Mouse (Mus musculus) midbrain, embryonic 13.5 days (tissue): Measurements from ENCODE around the gene Scaf1. TPM values are rescaled to one million over a fixed set of nuclear protein-coding genes. Genes with fewer than 3 reads are reported as not detected.

Source experiments
- ATAC-seq: fragments of 200-750 bp; cut with Nextera tagmentation; 2 replicates; pipeline ENCODE4 v1.8.0; 2017; ENCODE audit warnings: mild to moderate bottlenecking, moderate TSS enrichment, moderate library complexity
- H3K27ac ChIP-seq: fragments of 300-500 bp; sonication (generic); 2 replicates; pipeline ENCODE4 v1.5.1; 2015; ENCODE audit warnings: inconsistent platforms, mild to moderate bottlenecking, moderate library complexity
- H3K27me3 ChIP-seq: fragments of 300-500 bp; sonication (generic); 2 replicates; pipeline ENCODE4 v1.6.1; 2015; ENCODE audit warnings: mild to moderate bottlenecking, inconsistent platforms
- H3K36me3 ChIP-seq: fragments of 300-500 bp; sonication (generic); 2 replicates; pipeline ENCODE4 v1.6.1; 2015; ENCODE audit warnings: mild to moderate bottlenecking, inconsistent platforms
- H3K4me1 ChIP-seq: fragments of 300-500 bp; sonication (generic); replicated peaks from 2 replicates; pipeline ENCODE4 v1.6.1; 2015; ENCODE audit warnings: inconsistent platforms
- H3K4me2 ChIP-seq: fragments of 300-500 bp; sonication (generic); replicated peaks from 2 replicates; pipeline ENCODE4 v1.6.1; 2015; ENCODE audit warnings: moderate library complexity, mild to moderate bottlenecking, inconsistent platforms
- H3K4me3 ChIP-seq: fragments of 300-500 bp; sonication (generic); replicated peaks from 2 replicates; pipeline ENCODE4 v1.5.1; 2015; ENCODE audit warnings: mild to moderate bottlenecking, inconsistent platforms
- H3K9ac ChIP-seq: fragments of 300-500 bp; sonication (generic); replicated peaks from 2 replicates; pipeline ENCODE4 v1.6.1; 2015; ENCODE audit warnings: mild to moderate bottlenecking, inconsistent platforms
- H3K9me3 ChIP-seq: fragments of 300-500 bp; sonication (generic); 2 replicates; pipeline ENCODE4 v1.6.1; 2016; ENCODE audit warnings: mild to moderate bottlenecking, inconsistent platforms
- WGBS: fragments of 180-500 bp; shearing (Covaris S2); methylation state at CpG from one replicate; pipeline ENCODE4 v1.1.7; 2015; 5-methylcytosine and 5-hydroxymethylcytosine counted together
- polyA plus RNA-seq: library from polyadenylated mRNA; unstranded; fragments of >200 nt; fragmentation: Nextera tagmentation; extraction: Ambion mirVana; gene quantifications from 2 replicates; pipeline ENCODE4 v1.2.1, GENCODE M21; 2015

The Scaf1 gene
- polyA plus RNA-seq, 1 experiment from 2014 or later, result 47.7 TPM

- H3K9me3 ChIP-seq, result no peaks in the 10 kb centered on the region
- peaks cover 35% of the 10 kb centered on the region for H3K4me1 ChIP-seq
- peak overlapping the region; percentile 100 for H3K27ac ChIP-seq
- peaks cover 33% of the 10 kb centered on the region for H3K36me3 ChIP-seq
- H3K9ac ChIP-seq, result peak overlapping the region; percentile 97
- H3K27me3 ChIP-seq, result no peaks in the 10 kb centered on the region
- under 1% methylated on average over 38 of the region's 38 CpGs for WGBS
- ATAC-seq, result no peak
- H3K4me3 ChIP-seq, result peak overlapping the region; percentile 99
- peak overlapping the region; percentile 91 for H3K4me2 ChIP-seq
These were observed 36.2 kb upstream of the Scaf1 start for GRCm38 (mm10) chr7:45052181-45052861.

DNA sequence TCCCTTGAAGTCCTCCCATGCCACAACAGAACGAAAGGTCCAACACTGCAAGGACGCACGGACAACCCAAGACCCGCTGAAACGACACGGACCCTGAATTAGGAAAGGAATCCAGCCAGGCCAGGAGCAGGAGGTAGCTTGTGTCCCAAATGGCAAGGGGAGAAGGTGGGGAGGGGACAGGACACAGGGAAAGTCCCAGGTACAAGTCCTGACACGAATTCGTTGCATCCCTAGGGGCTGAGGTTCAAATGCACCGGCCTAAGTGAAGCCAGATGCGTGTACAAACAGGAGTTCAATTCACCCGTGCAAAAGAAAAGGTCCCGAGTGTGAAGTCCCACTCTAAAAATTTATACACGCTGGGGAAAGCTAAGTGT is 35.4 kb upstream of the Scaf1 start:
- Histone ChIP-seq H3K9me3 (no peaks in the 10 kb centered on the region), H3K9ac (peak overlapping the region; percentile 97), H3K27me3 (no peaks in the 10 kb centered on the region), H3K27ac (peak overlapping the region; percentile 100), H3K4me2 (peak overlapping the region; percentile 91), H3K4me1 (peaks cover 35% of the 10 kb centered on the region), H3K36me3 (peaks cover 41% of the 10 kb centered on the region), H3K4me3 (peak overlapping the region; percentile 99)
- WGBS, result 1% methylated on average over 13 of the region's 13 CpGs
- ATAC-seq, result no peak

GRCm38 (mm10) chr7:45050945-45051600 is 34.9 kb upstream of the Scaf1 start:
- Histone ChIP-seq H3K27ac (peak overlapping the region; percentile 100), H3K4me2 (peak overlapping the region; percentile 91), H3K36me3 (peaks cover 46% of the 10 kb centered on the region), H3K9me3 (no peaks in the 10 kb centered on the region), H3K4me3 (peak overlapping the region; percentile 99), H3K4me1 (peaks cover 35% of the 10 kb centered on the region), H3K9ac (peak overlapping the region; percentile 97), H3K27me3 (no peaks in the 10 kb centered on the region)
- ATAC-seq, result peak; percentile 56
- WGBS, result 1% methylated on average over 16 of the region's 16 CpGs

GRCm38 (mm10) chr7:45048923-45049657 is 32.9 kb upstream of the Scaf1 start:
- Histone ChIP-seq H3K27me3 (no peaks in the 10 kb centered on the region), H3K4me1 (peaks cover 30% of the 10 kb centered on the region), H3K4me2 (no peak overlapping the region), H3K9ac (no peak overlapping the region), H3K4me3 (no peak overlapping the region), H3K9me3 (no peaks in the 10 kb centered on the region), H3K36me3 (peaks cover 66% of the 10 kb centered on the region), H3K27ac (no peak overlapping the region)
- 93% methylated on average over 23 of the region's 23 CpGs for WGBS
- ATAC-seq, result no peak

GRCm38 (mm10) chr7:45048001-45048890 is 32.1 kb upstream of the Scaf1 start:
- ATAC-seq, result no peak
- Histone ChIP-seq H3K9me3 (no peaks in the 10 kb centered on the region), H3K4me1 (peaks cover 24% of the 10 kb centered on the region), H3K36me3 (peaks cover 74% of the 10 kb centered on the region), H3K27ac (no peak overlapping the region), H3K4me3 (no peak overlapping the region), H3K27me3 (no peaks in the 10 kb centered on the region), H3K9ac (no peak overlapping the region), H3K4me2 (no peak overlapping the region)
- 94% methylated on average over 38 of the region's 38 CpGs for WGBS

DNA sequence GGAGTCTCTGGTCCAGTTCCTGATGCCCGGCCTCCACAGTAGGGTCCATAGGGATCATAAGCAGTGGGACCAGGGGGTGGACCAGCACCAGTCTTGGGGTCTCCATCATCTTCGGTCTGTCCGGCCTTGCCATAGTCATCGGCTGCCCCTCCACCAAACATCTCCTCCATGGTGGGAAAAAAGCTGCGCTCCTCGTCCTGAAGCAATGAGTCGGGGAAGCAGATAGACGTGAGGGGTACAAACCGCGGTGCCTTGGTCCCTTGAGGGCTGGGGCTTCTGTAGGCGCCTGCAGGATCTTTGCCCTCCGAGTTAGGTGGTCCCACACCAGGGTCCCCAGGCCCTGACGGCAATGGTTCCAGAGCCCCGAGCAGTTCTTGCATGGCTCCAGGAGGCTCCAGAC is 31.3 kb upstream of the Scaf1 start:
- H3K27ac ChIP-seq, result no peak overlapping the region
- 95% methylated on average over 14 of the region's 14 CpGs for WGBS
- no peaks in the 10 kb centered on the region for H3K27me3 ChIP-seq
- peaks cover 82% of the 10 kb centered on the region for H3K36me3 ChIP-seq
- H3K9me3 ChIP-seq, result no peaks in the 10 kb centered on the region
- no peak overlapping the region for H3K4me2 ChIP-seq
- no peak overlapping the region for H3K9ac ChIP-seq
- H3K4me1 ChIP-seq, result peaks cover 24% of the 10 kb centered on the region
- H3K4me3 ChIP-seq, result no peak overlapping the region
- ATAC-seq, result no peak

DNA sequence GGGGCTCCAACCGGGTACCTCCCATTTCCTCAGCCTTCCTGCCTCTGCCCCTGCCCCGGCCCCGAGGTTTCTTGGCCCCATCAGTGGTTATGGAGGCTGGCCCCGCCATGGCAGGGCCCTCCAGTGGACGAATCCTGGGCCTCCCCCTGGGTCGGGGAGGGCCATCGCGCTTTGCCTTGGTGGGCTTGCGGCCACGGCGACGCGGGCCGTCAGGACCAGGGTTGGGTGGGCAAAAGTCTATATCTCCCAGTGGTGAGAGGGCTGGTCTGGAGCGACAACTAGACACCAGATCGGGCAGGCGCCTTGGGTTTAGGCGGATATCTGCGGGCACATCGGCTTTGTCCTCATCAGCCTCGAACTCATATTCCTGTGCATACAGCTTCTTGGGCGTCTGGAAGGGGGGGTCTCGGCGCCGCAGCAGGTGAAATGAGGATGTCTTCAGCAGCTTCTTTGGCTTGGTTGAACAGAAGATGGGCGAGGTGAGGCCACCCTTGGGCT is 30.7 kb upstream of the Scaf1 start:
- no peak for ATAC-seq
- no peak overlapping the region for H3K4me3 ChIP-seq
- H3K36me3 ChIP-seq, result peaks cover 88% of the 10 kb centered on the region
- H3K4me2 ChIP-seq, result no peak overlapping the region
- H3K4me1 ChIP-seq, result peaks cover 22% of the 10 kb centered on the region
- H3K27me3 ChIP-seq, result no peaks in the 10 kb centered on the region
- no peaks in the 10 kb centered on the region for H3K9me3 ChIP-seq
- H3K27ac ChIP-seq, result no peak overlapping the region
- 95% methylated on average over 26 of the region's 26 CpGs for WGBS
- no peak overlapping the region for H3K9ac ChIP-seq

DNA sequence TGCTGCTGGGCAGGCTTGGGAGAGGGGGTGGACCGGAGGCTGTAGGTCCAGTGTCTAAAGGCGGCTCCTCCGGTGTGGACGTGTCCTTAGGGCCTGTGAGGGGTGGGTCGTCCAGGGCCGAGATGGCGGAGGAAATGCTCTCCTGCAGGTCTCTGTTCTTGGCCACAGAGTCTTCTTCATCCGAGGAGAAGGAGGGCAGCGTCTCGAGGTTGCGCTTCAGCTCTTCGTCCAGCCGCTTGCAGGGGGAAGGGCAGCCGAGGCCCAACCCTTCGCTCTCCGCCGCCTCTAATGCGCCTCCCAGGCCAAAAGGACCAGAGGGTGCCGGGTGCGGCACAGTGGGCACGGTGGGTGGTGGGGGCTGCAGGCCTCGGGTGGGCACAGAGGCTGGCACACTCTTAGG is 29.6 kb upstream of the Scaf1 start:
- H3K4me1 ChIP-seq, result peaks cover 11% of the 10 kb centered on the region
- H3K27me3 ChIP-seq, result no peaks in the 10 kb centered on the region
- H3K4me3 ChIP-seq, result no peak overlapping the region
- no peak overlapping the region for H3K4me2 ChIP-seq
- no peak overlapping the region for H3K9ac ChIP-seq
- peaks cover 99% of the 10 kb centered on the region for H3K36me3 ChIP-seq
- no peak for ATAC-seq
- no peaks in the 10 kb centered on the region for H3K9me3 ChIP-seq
- 93% methylated on average over 22 of the region's 22 CpGs for WGBS
- no peak overlapping the region for H3K27ac ChIP-seq

- H3K9me3 ChIP-seq, result no peaks in the 10 kb centered on the region
- H3K27me3 ChIP-seq, result no peaks in the 10 kb centered on the region
- no peak overlapping the region for H3K4me3 ChIP-seq
- 96% methylated on average over 14 of the region's 14 CpGs for WGBS
- H3K36me3 ChIP-seq, result peaks cover 99% of the 10 kb centered on the region
- H3K4me1 ChIP-seq, result no peaks in the 10 kb centered on the region; the same call in 1 of the 2 replicates
- no peak for ATAC-seq
- no peak overlapping the region for H3K27ac ChIP-seq
- no peak overlapping the region for H3K9ac ChIP-seq
- no peak overlapping the region for H3K4me2 ChIP-seq
These were observed 27.1 kb upstream of the Scaf1 start for GRCm38 (mm10) chr7:45043307-45043706.

- 96% methylated on average over 9 of the region's 9 CpGs for WGBS
- Histone ChIP-seq H3K9ac (no peak overlapping the region), H3K4me1 (no peaks in the 10 kb centered on the region), H3K9me3 (no peaks in the 10 kb centered on the region), H3K36me3 (peaks cover 99% of the 10 kb centered on the region), H3K4me3 (no peak overlapping the region), H3K27ac (no peak overlapping the region), H3K27me3 (no peaks in the 10 kb centered on the region), H3K4me2 (no peak overlapping the region)
- no peak for ATAC-seq
These were observed 24.7 kb upstream of the Scaf1 start for GRCm38 (mm10) chr7:45040851-45041250.

- H3K9ac ChIP-seq, result no peak overlapping the region
- H3K4me1 ChIP-seq, result no peaks in the 10 kb centered on the region
- no peaks in the 10 kb centered on the region for H3K9me3 ChIP-seq
- H3K4me2 ChIP-seq, result no peak overlapping the region
- H3K27me3 ChIP-seq, result no peaks in the 10 kb centered on the region
- peaks cover 99% of the 10 kb centered on the region for H3K36me3 ChIP-seq
- H3K4me3 ChIP-seq, result no peak overlapping the region
- no peak overlapping the region for H3K27ac ChIP-seq
- ATAC-seq, result no peak
- WGBS, result 97% methylated on average over 9 of the region's 9 CpGs
These were observed 22.2 kb upstream of the Scaf1 start for GRCm38 (mm10) chr7:45038411-45038810.
